Mouse (Mus musculus): ENCODE data around the gene Banp.
A peak's percentile ranks its signal among the peaks of the same experiment; 100 is the strongest.

Gene Banp

DNA sequence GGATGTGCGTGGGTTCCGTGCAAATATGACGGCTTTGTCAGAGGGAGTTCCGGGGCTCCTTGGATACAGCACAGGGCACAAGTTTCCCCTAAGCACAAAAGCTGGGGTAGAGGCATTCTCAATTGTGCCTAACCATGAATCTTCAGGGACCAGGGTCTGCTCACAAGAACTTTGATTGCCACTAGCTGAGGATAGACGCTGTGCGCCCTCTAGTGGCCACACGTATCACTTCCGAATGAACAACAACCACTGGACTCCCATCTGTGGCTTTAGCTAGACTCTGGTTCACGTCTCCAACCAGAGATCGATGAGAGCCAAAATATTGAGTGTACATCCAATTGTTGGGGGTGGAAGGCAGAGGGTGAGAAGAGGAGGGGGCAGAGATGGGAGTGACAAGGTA is 23.9 kb upstream of the Banp start:
- peak in 1 of 2 experiments; percentile 57 for DNase-seq (ENCODE audit: low read depth in 1 of 2, low spot score in 2 of 2)

DNA sequence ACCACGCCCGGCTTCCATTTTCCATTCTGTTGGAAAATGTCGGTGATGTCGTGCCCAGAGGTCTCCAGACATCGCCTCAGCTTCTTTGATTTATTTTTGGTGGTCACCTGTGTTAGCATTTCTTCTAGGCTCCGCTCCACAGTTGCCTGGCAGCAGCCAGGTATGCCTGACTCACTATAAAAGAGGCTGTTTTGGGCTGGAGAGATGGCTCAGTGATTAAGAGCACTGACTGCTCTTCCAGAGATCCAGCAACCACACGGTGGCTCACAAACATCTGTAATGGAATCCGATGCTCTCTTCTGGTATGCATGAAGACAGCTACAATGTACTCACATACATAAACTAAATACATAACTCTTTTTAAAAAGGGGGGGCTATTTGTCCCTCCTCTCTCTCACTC is 23.3 kb upstream of the Banp start:
- DNase-seq (ENCODE audit: low read depth in 1 of 2, low spot score in 2 of 2): no peak

DNA sequence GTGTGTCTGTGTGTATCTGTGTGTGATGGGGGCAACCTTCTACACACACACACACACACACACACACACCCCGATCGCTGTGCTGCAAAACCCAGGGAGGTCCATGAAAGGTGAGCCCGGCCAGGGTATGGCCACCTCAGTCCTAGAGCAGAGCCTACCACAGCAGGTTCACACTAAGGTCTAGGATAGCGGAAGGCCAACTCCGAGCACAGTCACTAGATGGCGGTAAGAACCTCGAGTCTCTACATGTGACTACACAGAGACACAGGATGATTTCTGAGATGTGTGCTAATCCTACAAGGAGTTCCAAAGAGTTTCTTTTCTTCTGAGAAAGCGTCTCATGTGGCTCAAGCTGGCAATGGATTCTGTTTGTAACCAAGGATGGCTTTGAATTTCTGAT is 22.2 kb upstream of the Banp start:
- no peak for DNase-seq (ENCODE audit: low read depth in 1 of 2, low spot score in 2 of 2)

DNA sequence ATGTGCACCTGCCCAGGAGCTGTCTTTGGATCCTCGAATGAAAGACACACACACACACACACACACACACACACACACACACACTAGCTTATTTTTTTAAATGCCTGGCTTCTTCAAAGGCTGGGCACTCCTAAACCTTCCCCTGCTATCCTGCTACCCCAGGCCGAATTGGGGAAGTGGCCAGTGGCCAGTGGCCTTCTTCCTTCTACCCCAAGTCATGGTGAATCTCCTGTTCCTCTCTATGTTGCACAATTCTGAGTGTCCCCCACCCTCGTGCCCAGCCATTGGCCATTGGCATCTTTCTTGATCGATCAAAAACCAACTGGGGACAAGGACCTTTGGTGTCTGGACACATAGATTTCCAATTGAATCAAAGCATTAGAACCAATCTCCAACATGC is 19.5 kb upstream of the Banp start:
- DNase-seq (ENCODE audit: low read depth in 1 of 2, low spot score in 2 of 2): no peak

DNA sequence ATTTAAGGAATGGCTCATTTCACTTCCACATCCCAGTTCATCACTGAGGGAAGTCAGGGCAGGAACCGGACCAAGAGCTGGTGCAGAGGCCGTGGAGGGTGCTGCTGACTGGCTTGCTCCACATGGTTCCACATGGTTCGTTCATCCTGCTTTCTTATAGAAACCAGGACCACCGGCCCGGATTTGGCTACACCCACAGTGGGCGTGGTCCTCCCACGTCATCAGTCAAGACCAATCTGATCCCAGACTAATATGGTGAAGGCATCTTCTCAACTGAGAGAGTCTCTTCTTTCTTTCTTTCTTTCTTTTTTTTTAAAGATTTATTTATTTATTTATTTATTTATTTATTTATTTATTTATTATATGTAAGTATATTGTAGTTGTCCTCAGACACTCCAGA is 18.0 kb upstream of the Banp start:
- no peak for DNase-seq (ENCODE audit: low read depth in 1 of 2, low spot score in 2 of 2)

DNA sequence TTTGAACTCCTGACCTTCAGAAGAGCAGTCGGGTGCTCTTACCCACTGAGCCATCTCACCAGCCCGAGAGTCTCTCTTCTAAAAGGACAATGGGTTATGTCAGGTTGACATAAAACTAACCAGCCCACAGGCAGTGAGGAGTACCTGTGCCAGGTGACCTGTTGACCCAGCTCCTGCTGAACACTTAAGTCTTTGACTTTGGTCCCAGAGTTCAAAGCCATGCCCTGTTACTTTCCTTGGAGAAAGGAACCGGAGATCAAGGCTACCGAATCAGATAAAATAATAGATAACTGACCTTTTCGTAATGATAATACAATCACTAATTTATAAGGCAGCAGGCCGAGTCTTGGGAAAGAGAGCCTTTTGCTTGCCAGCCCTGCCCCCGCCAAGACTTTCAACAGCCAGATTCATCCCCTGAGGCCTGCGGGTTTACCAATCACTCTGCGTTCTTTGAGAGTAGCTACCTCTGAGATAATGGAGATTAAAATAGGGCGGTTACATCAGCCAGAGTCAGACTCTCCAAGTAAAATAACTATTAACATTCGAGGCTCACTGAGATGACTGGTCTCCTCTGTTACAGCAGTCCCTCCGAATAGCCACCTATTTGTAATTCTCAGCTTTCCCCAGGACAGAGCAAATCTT is 17.4 kb upstream of the Banp start:
- no peak for DNase-seq (ENCODE audit: low read depth in 1 of 2, low spot score in 2 of 2)

DNA sequence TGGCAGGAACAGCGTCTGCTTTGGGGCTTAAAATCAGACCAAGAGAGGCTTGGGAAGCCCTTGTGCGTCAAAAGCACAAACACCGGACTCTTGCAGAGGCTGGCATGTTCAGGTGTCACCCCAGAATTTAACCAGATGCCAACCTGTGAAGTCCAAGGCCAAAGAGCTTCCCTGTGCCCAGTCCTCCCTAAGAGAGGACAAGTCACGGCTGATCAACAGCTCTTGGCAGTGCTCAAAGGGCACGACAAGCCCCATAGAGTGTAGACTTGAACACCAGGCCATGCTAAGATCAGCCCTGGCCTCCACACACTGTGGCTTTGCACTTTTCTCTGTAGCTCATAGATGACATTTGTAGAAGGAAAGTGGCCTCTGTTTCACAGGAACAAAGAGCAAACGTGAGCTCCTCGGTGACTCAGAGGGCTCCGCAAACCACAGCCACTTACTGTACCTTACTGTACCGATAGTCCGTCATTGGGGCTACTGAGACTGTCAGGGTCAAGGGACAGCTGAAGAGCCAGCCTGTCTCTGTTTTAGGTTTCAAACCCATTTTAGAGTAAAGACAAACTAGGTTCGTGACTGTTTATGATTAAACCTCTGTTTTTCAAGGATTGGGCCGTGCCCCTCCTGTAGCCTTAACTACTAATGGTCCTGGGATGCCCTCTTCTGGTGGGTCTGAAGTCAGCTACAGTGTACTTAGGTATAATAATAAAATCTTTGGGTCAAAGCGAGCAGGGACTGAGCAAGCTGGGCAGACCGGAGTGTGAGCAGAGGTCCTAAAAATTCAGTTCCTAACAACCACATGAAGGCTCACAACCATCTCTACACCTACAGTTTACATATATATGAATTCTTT is 16.7 kb upstream of the Banp start:
- no peak for DNase-seq (ENCODE audit: low read depth in 1 of 2, low spot score in 2 of 2)

DNA sequence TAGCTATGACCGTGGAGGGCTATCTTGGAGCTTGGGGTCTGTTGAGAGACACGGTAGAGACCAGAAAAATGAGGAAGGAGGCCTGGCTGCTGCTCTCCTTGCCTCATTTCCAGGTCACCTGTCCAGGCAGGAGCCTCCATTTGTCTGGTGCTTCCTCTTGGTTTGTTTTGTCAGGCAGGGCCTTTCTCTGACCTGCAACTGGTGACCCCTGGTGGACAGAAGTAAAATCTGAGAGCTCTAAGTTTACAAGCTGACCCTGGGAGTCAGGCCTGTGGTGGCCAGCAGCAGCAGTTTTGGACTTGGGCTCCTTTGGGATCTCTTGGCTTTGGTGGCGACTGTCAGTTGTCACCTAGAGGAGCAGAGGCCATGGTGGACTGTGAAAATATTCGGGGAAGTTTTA is 15.0 kb upstream of the Banp start:
- DNase-seq (ENCODE audit: low read depth in 1 of 2, low spot score in 2 of 2): no peak

DNA sequence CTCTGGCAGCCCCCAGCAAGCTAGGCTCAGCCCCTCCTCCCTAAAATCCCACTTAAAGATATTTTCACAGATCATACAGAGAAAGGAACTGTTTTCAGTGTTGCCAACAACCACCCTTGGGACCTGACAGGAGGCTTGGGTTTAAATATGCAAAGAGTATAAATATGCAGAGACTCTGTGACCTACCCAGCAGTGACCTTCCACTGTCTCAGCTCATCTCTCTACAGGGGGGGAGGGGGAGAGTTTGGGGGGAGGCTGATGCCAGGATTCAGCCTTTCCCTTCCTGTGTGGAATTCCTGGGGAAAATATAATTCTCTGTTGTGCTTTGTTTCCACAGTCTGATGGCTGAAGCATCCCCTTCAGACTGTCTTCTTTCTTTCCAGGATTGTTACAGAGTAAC is 14.6 kb upstream of the Banp start:
- no peak for DNase-seq (ENCODE audit: low read depth in 1 of 2, low spot score in 2 of 2)

DNA sequence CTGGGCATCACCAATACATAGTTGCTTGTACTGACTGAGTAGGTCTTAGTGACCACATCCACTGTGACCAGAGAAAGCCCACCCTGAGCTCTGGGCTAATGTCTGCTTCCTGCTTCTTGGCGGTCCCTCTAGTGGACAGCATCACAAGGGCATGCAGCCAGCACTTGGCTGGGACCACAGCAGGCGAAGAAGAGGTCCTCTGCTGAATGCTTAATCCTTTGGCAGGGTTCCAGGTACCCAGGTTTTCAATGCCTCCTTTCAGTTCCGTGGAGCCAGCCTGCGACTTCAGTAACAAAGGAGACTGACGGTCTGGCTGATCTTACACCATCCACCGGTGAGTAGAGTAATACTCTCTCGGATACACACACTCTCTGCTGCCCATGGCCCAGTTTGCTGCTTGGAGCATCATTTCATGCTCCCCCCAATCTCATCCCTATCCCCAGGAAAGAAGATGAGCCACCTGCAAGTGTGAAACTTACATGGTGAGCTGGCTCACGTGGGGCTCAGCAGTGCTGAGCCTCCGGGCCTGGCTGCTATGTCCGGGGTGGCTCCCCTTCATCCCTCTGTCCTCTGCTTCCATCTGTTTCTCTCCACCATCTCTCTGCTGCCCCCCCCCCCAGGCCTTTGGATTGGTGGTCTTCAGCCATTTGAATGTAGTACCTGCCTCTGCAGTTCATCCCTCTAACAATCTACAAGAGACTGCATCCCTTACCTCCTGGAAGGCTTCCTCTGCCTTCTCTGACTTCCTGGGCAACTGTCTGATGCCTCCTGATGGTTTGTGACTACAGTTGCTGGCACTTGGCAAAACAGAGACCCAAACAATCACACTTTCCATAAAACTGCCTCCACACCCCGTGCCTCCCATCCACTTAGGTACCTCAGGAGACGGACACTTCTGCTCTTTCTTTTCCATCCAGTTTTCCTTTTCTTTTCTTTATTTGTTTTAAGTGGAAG is 13.9 kb upstream of the Banp start:
- DNase-seq (ENCODE audit: low read depth in 1 of 2, low spot score in 2 of 2): no peak

DNA sequence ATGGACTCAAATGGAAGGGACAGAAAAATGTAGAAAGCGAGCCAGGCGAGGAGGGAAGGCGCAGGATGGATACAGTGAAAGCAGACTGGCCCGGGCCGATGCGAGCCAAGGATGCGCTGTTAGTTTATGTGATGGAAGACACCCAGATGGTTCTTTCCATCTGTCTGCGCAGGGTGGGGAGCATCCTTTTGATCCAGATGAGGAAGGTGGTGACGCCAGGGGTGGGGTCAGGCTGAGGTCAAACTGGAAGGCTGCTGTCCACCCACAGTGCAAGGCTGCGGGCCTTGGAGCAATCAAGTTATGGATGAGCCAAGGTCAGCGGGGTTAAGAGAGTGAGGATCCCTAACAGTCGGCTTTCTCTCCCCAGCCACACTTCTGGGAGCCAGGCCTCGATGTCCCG is 13.2 kb upstream of the Banp start:
- no peak for DNase-seq (ENCODE audit: low read depth in 1 of 2, low spot score in 2 of 2)

DNA sequence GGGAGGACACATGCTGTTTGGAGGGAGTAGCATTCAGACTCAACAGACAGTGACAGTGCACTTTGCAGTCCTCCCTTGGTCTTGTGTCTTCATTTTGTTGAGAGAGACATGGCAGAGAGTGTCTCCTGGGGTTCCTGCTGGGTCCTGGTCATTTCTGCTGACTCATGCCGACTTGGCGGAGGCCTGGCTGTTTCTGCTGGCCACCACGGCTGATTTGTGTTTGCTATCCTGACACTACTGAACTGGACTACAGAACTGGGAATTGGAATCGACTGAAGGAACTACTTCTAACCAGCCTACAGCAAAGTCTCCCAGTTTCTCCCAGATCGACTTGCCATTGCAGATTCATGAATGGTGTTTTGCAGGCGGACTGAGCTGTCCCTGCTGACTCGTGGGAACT is 10.8 kb upstream of the Banp start:
- DNase-seq (ENCODE audit: low read depth in 1 of 2, low spot score in 2 of 2): no peak

DNA sequence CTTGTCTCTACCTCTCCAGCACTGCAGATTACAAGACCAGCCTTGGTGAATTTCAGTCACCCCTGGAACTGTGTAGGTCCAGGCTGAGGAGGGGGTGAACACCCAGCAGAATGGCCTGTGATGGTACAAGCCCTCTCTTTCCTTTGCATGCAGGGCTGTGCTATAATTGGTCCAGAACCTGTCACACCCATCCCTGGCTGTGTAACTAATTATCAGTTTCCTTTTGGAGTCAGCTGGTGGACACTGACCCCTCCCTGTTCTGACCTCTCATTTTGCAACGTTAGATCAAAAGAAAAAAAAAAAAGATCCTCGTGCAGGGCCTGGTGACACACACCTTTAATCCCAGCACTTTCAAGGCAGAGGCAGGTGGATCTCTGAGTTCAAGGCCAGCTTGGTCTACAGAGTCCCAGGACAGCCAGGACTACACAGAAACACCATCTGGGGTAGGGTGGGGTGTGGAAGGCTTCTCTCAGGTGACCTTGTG is 6.5 kb upstream of the Banp start:
- DNase-seq (ENCODE audit: low read depth in 1 of 2, low spot score in 2 of 2): no peak

DNA sequence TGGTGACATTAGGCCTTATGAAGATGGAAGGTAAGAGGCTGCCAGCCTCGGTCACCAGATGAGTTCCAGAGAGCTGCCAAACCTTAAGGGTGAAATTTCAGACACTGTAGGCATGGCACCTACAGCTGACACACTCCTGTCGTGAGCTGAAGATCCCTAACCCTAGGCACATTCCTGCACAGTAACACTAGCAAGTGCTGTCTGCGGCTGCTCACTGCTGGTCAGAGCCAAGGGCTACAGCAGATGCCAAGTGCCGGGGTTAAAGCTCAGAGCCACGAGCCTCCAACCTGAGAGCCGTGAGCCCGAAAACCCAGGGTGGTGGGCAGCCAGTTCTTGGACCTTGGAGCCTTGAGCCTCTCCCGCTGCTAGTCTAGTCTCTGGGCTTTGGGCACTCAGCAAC is 5.8 kb upstream of the Banp start:
- DNase-seq (ENCODE audit: low read depth in 1 of 2, low spot score in 2 of 2): no peak

DNA sequence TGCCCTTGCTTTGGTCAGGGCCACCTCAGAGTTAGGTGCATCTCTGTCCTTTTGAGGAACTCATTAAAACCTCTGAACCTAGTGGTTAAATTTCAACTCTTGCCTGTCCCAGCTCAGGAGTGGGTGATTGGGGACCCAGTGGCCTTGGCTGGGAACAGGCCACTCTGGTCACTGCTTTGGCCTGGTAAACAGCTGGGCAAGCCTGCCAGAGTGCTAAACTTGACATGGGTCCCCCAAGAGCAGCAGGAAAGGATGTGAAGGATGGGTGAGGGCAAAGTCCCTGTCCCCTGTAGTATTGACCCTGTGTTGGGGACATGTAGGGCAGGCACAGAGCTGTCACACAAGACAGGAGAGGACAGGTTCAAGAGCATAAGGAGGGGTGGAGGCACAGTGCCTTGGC is 4.7 kb upstream of the Banp start, which contains the start of gene Car5a:
Gene Car5a, minus strand, starts transcription at position 74 of the 400 bp plus-strand sequence.
- DNase-seq (ENCODE audit: low read depth in 1 of 2, low spot score in 2 of 2): no peak

DNA sequence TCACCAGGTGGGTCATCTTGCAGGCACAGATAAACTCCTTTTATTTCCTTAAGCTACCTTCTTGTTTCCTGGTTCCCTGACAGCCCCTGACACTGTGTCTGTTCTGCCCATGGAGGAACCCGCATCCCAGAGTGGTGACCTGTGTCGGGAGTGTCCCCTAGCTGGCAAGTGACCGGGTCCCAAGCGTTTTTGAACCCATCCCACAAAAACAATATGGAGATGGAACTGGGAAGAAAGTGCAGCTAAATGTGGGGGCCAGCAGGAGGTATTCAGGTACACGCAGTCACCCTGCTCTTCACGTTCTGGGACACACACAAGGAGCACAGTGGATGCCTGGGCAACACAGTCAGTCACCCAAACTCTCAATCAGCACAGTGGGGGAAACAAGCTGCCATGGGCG is 3.2 kb upstream of the Banp start:
- DNase-seq (ENCODE audit: low read depth in 1 of 2, low spot score in 2 of 2): no peak

DNA sequence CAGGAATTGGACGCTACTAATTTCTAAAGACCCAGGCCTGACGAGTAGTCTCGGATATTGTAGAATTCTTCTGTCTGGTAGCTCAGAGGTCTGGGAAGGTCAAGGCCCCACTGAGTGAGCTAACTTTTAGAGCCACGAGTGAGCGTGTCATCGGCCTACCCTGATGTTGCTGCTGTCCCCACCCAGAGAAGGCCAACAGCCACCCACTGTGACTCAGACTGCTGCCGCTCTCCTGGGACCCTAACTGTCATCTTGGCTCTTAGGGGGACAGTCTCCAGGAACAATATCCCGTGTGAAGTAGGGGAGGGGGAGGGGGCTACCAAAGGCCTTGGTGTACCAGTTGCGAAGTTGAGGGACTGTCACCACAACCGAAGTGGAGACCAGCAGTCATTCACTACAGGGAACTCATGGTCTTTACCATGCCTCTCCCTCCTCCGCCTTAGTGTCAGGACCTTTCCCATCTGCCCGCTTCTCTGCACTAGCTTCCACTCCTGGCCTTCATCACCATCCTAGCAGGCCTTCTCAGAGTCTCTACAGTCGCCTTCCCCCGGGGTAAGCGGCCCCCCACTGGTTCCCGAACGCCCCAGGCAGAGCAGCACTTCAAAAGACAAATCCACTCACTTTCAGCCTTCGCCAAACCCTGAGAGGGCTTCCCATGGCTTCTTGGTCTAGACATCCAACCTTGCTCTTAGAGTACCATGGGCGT is 2.4 kb upstream of the Banp start:
- no peak for DNase-seq (ENCODE audit: low read depth in 1 of 2, low spot score in 2 of 2)

DNA sequence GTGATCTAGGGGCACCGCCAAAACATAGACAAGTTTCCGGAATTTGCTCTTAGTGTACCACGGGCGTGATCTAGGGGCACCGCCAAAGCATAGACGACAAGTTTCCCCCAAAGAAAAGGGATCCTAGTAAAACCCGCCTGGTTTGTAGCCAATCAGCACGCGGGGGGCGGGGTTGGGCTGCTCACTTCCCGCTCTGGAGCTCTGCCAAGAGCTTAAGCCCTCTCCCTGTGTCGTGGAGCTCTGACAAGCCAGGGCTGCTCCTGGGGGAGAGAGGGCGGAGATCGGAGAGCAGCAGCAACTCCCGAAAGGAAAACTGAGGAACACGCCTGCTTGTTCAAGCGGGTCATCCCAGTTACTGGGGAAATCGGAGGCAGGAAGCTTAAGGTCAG is 1.8 kb upstream of the Banp start:
- DNase-seq (ENCODE audit: low read depth in 1 of 2, low spot score in 2 of 2): peak; percentile 48 to 64

DNA sequence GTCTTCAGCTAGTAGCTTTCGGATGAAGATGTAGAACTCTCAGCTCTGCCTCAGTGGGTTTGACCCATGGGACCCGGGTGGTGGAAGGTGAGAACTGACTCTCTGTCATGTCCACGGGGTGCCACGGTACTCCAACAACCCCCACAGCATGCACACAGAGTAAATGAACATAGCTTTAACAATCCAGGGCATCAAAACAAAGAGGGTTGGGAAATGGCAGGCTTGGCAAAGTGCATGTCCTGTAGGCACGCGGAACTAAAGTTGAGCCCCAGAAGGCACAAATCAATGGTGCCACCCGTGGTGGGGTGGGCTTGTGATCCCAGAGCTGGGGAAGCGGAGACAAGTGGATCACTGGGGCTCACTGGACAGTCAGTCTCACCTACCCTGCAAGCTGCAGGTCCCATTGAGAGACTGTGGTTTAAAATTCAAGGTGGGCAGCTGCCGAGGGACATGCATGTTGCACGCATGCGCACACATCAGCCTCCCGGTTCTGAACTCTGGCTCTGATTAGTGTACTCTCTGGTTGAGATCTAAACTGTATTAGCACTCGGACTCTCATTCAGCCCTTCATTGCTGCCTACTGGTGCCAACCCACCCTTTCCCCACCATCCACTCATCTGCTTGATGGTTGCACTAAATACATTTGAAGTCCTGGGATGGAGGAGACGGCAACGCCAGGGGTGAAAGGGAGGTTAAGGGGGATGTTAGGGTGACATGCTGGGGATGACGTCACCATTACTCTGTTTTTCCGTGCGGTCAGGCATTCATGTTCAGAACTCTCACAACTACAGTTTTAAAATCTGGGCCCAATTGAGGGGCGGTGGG is 1.0 kb upstream of the Banp start:
- no peak for DNase-seq (ENCODE audit: low read depth in 1 of 2, low spot score in 2 of 2)

Measured in monocyte, adult 2 months (primary cell).